Mouse (Mus musculus) monocyte, adult 2 months (primary cell): ENCODE results near the gene Eps15l1.

Experiments used
- DNase-seq, 2 experiments: peaks; one replicate each; pipeline ENCODE4 v3.0.0; 2022; ENCODE audit warnings: low spot score in 2 of 2, low read depth in 1 of 2

Gene Eps15l1

GRCm38 (mm10) chr8:72415252-72415651 is 6.0 kb downstream of the Eps15l1 start:
- no peak for DNase-seq

GRCm38 (mm10) chr8:72413839-72414238 is 7.4 kb downstream of the Eps15l1 start:
- DNase-seq, result no peak

- no peak for DNase-seq
Measured at GRCm38 (mm10) chr8:72409443-72409842, 11.8 kb downstream of the Eps15l1 start.

GRCm38 (mm10) chr8:72407878-72408277 is 13.4 kb downstream of the Eps15l1 start:
- DNase-seq, result no peak

- no peak for DNase-seq
Measured at GRCm38 (mm10) chr8:72402981-72403380, 18.3 kb downstream of the Eps15l1 start.

- DNase-seq, result no peak
Measured at GRCm38 (mm10) chr8:72401381-72401780, 19.9 kb downstream of the Eps15l1 start.

- no peak for DNase-seq
Measured at GRCm38 (mm10) chr8:72385737-72386136, 35.5 kb downstream of the Eps15l1 start.

- no peak for DNase-seq
Measured at GRCm38 (mm10) chr8:72382395-72382794, 38.9 kb downstream of the Eps15l1 start.

- DNase-seq, result no peak
Measured at GRCm38 (mm10) chr8:72380656-72381055, 40.6 kb downstream of the Eps15l1 start.

- DNase-seq, result no peak
Measured at GRCm38 (mm10) chr8:72376900-72377299, 44.4 kb downstream of the Eps15l1 start.

- DNase-seq, result no peak
Measured at GRCm38 (mm10) chr8:72376309-72376708, 45.0 kb downstream of the Eps15l1 start.

- no peak for DNase-seq
Measured at GRCm38 (mm10) chr8:72375161-72375560, 46.1 kb downstream of the Eps15l1 start.

GRCm38 (mm10) chr8:72372311-72372710 is 48.9 kb downstream of the Eps15l1 start:
- no peak for DNase-seq

GRCm38 (mm10) chr8:72371356-72371755 is 49.9 kb downstream of the Eps15l1 start:
- DNase-seq, result no peak

GRCm38 (mm10) chr8:72366435-72366834 is 54.8 kb downstream of the Eps15l1 start:
- DNase-seq, result no peak

GRCm38 (mm10) chr8:72365826-72366225 is 55.4 kb downstream of the Eps15l1 start:
- DNase-seq, result peak in 1 of 2 experiments; percentile 63

GRCm38 (mm10) chr8:72365016-72365415 is 56.2 kb downstream of the Eps15l1 start:
- DNase-seq, result no peak

- no peak for DNase-seq
Measured at GRCm38 (mm10) chr8:72363457-72363856, 57.8 kb downstream of the Eps15l1 start.

GRCm38 (mm10) chr8:72362754-72363153 is 58.5 kb downstream of the Eps15l1 start:
- DNase-seq, result no peak

GRCm38 (mm10) chr8:72360162-72360561 is 61.1 kb downstream of the Eps15l1 start:
- DNase-seq, result peak in 1 of 2 experiments; percentile 30

GRCm38 (mm10) chr8:72356593-72356992 is 64.7 kb downstream of the Eps15l1 start:
- no peak for DNase-seq

GRCm38 (mm10) chr8:72354272-72354671 is 67.0 kb downstream of the Eps15l1 start:
- DNase-seq, result peak in 1 of 2 experiments; percentile 34

- no peak for DNase-seq
Measured at GRCm38 (mm10) chr8:72353700-72354045, 67.6 kb downstream of the Eps15l1 start.
